In genomic region chr11:104211251-104211650, GRCm38 (mm10) we compare ENCODE assay signal across 31 mouse cellular contexts. TPM values are rescaled to one million over a fixed set of nuclear protein-coding genes. Genes with fewer than 3 reads are reported as not detected.
DNase-seq lines count a peak whose midpoint lies in the region; ATAC-seq lines count a peak whose summit lies in the region.
"Had no signal": no experiment of that assay in that cellular context is flagged by ENCODE, and none has a peak within 500 bp of the region (broad histone marks: within the 10 kb centered on the region; RNA-seq: fewer than 3 reads in every experiment).

No protein-coding gene starts in this region.

- no peak overlapping the region for H3K9ac ChIP-seq in midbrain, embryonic 11.5 days (ENCODE audit: low read length)
- H3K9ac ChIP-seq in midbrain, embryonic 14.5 days (replicated peaks; ENCODE audit: low read length) = no peak overlapping the region
- H3K9ac ChIP-seq: embryonic facial prominence, embryonic 12.5 days; forebrain, embryonic 13.5 days; forebrain, embryonic 15.5 days; forebrain, postnatal 0 days had no signal

- H3K27me3 ChIP-seq in midbrain, embryonic 11.5 days (ENCODE audit: control insufficient read depth, insufficient read depth, low read length) = no peaks in the 10 kb centered on the region
- H3K27me3 ChIP-seq in midbrain, embryonic 14.5 days (ENCODE audit: control insufficient read depth, insufficient read depth, low read length) = no peaks in the 10 kb centered on the region
- H3K27me3 ChIP-seq: embryonic facial prominence, embryonic 12.5 days; forebrain, embryonic 15.5 days; Patski had no signal

- WGBS in midbrain, embryonic 11.5 days = 87% methylated on average over 6 of the region's 6 CpGs
- 84% methylated on average over 6 of the region's 6 CpGs for WGBS in midbrain, embryonic 14.5 days

- no peak overlapping the region for H3K4me3 ChIP-seq in midbrain, embryonic 11.5 days (ENCODE audit: low read depth, low read length)
- no peak overlapping the region for H3K4me3 ChIP-seq in midbrain, embryonic 14.5 days (replicated peaks; ENCODE audit: low read depth, low read length)
- H3K4me3 ChIP-seq: embryonic facial prominence, embryonic 10.5 days; embryonic facial prominence, embryonic 12.5 days; forebrain, embryonic 13.5 days; forebrain, embryonic 15.5 days had no signal

- H3K4me1 ChIP-seq in midbrain, embryonic 11.5 days (ENCODE audit: control insufficient read depth, insufficient read depth, low read length) = no peaks in the 10 kb centered on the region
- no peaks in the 10 kb centered on the region for H3K4me1 ChIP-seq in midbrain, embryonic 14.5 days (ENCODE audit: control insufficient read depth, insufficient read depth, low read length)
- H3K4me1 ChIP-seq: embryonic facial prominence, embryonic 12.5 days; forebrain, embryonic 13.5 days; forebrain, embryonic 15.5 days had no signal

- H3K27ac ChIP-seq in midbrain, embryonic 11.5 days (ENCODE audit: low read depth, low read length) = no peak overlapping the region
- no peak overlapping the region for H3K27ac ChIP-seq in midbrain, embryonic 14.5 days (replicated peaks; ENCODE audit: low read depth, low read length)
- H3K27ac ChIP-seq: embryonic facial prominence, embryonic 10.5 days; embryonic facial prominence, embryonic 12.5 days; forebrain, embryonic 13.5 days; forebrain, embryonic 15.5 days had no signal

- DNase-seq in layer of hippocampus, adult 11-12 months (ENCODE audit: low spot score) = peak; percentile 50
- no peak for DNase-seq in layer of hippocampus, adult 9-10 months (ENCODE audit: low spot score)
- DNase-seq in layer of hippocampus, adult 9-11 months = peak; percentile 53
- DNase-seq in layer of hippocampus, adult 8-10 months (ENCODE audit: low spot score in 2 of 2) = no peak
- peak; percentile 59 for DNase-seq in midbrain, embryonic 11.5 days (ENCODE audit: low spot score, missing footprints)
- no peak for DNase-seq in midbrain, embryonic 14.5 days
- DNase-seq in c-Kit-positive CD71-positive TER-119-positive erythroid progenitor cells, embryonic 14.5 days (ENCODE audit: low spot score) = no peak
- DNase-seq: adrenal gland, adult 8-10 months; adrenal gland, postnatal 14 days; adrenal gland, postnatal 36 days; B cell, adult 2 months; cerebellum, adult 18-20 months; cerebellum, adult 8-10 months; cerebellum, adult 9-11 months; cerebellum, postnatal 14 days; cerebellum, postnatal 36 days; forebrain, postnatal 0 days had no signal

- ATAC-seq in midbrain, embryonic 11.5 days (ENCODE audit: low FRiP score) = no peak
- ATAC-seq in midbrain, embryonic 14.5 days (ENCODE audit: low FRiP score, low TSS enrichment) = no peak
- ATAC-seq: activated CD4-positive, CD25-positive, alpha-beta regulatory T cell, adult 4 months; CD4-positive, CD25-positive, alpha-beta regulatory T cell, adult 4 months; forebrain, embryonic 13.5 days; forebrain, embryonic 15.5 days; forebrain, postnatal 0 days; Patski had no signal

- H3K36me3 ChIP-seq in midbrain, embryonic 11.5 days (ENCODE audit: control insufficient read depth, insufficient read depth, low read length) = no peaks in the 10 kb centered on the region
- no peaks in the 10 kb centered on the region for H3K36me3 ChIP-seq in midbrain, embryonic 14.5 days (ENCODE audit: control insufficient read depth, insufficient read depth, low read length)
- H3K36me3 ChIP-seq: embryonic facial prominence, embryonic 10.5 days; embryonic facial prominence, embryonic 12.5 days; forebrain, embryonic 15.5 days; G1E had no signal

- H3K4me2 ChIP-seq in midbrain, embryonic 11.5 days = no peak overlapping the region
- H3K4me2 ChIP-seq in midbrain, embryonic 14.5 days (ENCODE audit: low read length) = no peak overlapping the region
- H3K4me2 ChIP-seq: embryonic facial prominence, embryonic 12.5 days; forebrain, embryonic 13.5 days; forebrain, embryonic 15.5 days had no signal

- no peaks in the 10 kb centered on the region for H3K9me3 ChIP-seq in midbrain, embryonic 11.5 days (ENCODE audit: control insufficient read depth, low read length)
- no peaks in the 10 kb centered on the region for H3K9me3 ChIP-seq in midbrain, embryonic 14.5 days (ENCODE audit: control insufficient read depth, low read length)
- H3K9me3 ChIP-seq: embryonic facial prominence, embryonic 10.5 days; embryonic facial prominence, embryonic 12.5 days; forebrain, embryonic 13.5 days; forebrain, embryonic 15.5 days; G1E had no signal

RNA-seq across cellular contexts. Expression of gene Mapt, which starts 19.9 kb away (rescaled TPM):
- 100 to 1,000 TPM; 300 to 367 (median 345) TPM for total RNA-seq in layer of hippocampus, adult 8-10 months (2022)
- polyA plus RNA-seq in midbrain, embryonic 11.5 days (2014; fragmentation: Nextera tagmentation; extraction: Ambion mirVana) = 70.9 and 71.6 TPM in 2 replicates
- polyA plus RNA-seq in midbrain, embryonic 14.5 days (2014; fragmentation: Nextera tagmentation; extraction: Ambion mirVana) = 836 and 875 TPM in 2 replicates
- total RNA-seq: common myeloid progenitor, adult 5-6 weeks had no signal

RNA-seq across cellular contexts. Expression of gene Sppl2c, which starts 25.1 kb away (rescaled TPM):
- not detected for total RNA-seq in layer of hippocampus, adult 8-10 months (2022)
- not detected in 2 replicates for polyA plus RNA-seq in midbrain, embryonic 11.5 days (2014; fragmentation: Nextera tagmentation; extraction: Ambion mirVana)
- polyA plus RNA-seq in midbrain, embryonic 14.5 days (2014; fragmentation: Nextera tagmentation; extraction: Ambion mirVana) = not detected in 2 replicates
- total RNA-seq: adrenal gland, adult 18-20 months; adrenal gland, adult 8-10 months; adrenal gland, postnatal 14 days; adrenal gland, postnatal 36 days; CH12.LX; common myeloid progenitor, adult 5-6 weeks had no signal
- polyA plus RNA-seq: activated CD4-positive, CD25-positive, alpha-beta regulatory T cell, adult 4 months; brain, embryonic 14.5 days; CD4-positive, CD25-positive, alpha-beta regulatory T cell, adult 4 months; embryonic facial prominence, embryonic 10.5 days; embryonic facial prominence, embryonic 12.5 days; embryonic facial prominence, embryonic 14.5 days; forebrain, embryonic 11.5 days; forebrain, embryonic 13.5 days; forebrain, embryonic 15.5 days; forebrain, postnatal 0 days; G1E; Patski had no signal

Comparison
In these comparisons a context has a peak if more than half of its experiments do, and no peak if none do; other contexts are left out.
1. DNase-seq: peak in layer of hippocampus, adult 11-12 months (single experiment), layer of hippocampus, adult 9-11 months (single experiment) and midbrain, embryonic 11.5 days (single experiment); none in layer of hippocampus, adult 9-10 months (single experiment), layer of hippocampus, adult 8-10 months (0 of 2), midbrain, embryonic 14.5 days (single experiment) and c-Kit-positive CD71-positive TER-119-positive erythroid progenitor cells, embryonic 14.5 days (single experiment).
2. RNA of gene Mapt, which starts 19.9 kb away (polyA plus RNA-seq): 836 to 875 TPM in midbrain, embryonic 14.5 days; 70.9 to 71.6 TPM in midbrain, embryonic 11.5 days; every median in the first group is over 10 times any median in the second.